Mouse (Mus musculus) lung, adult 2 months (tissue): ENCODE results near the gene Tiam1. TPM values are rescaled to one million over a fixed set of nuclear protein-coding genes. Genes with fewer than 3 reads are reported as not detected.

Source experiments
- DNase-seq: peaks from one replicate; pipeline ENCODE4 v3.0.0; 2022
- H3K4me1 ChIP-seq: fragments of 200-500 bp; 2 replicates; pipeline ENCODE4 v1.6.1; 2011; ENCODE audit warnings: low read length; ENCODE audit not compliant: control insufficient read depth, insufficient read depth
- H3K4me3 ChIP-seq: fragments of 200-500 bp; replicated peaks from 2 replicates; pipeline ENCODE3; 2011; ENCODE audit warnings: low read depth, mild to moderate bottlenecking, control low read depth, low read length; ENCODE audit errors: extremely low read depth
- CTCF ChIP-seq: fragments of 200-500 bp; IDR thresholded peaks from 2 replicates; pipeline ENCODE4 v1.5.1; 2011; ENCODE audit warnings: mild to moderate bottlenecking, low read length, control low read depth; ENCODE audit not compliant: insufficient read depth
- POLR2A ChIP-seq: fragments of 200-500 bp; IDR thresholded peaks from 2 replicates; pipeline ENCODE4 v1.6.1; 2011; ENCODE audit warnings: low read depth, mild to moderate bottlenecking, control low read depth, low read length, borderline replicate concordance; ENCODE audit errors: extremely low read depth
- WGBS: fragments of 180-500 bp; shearing (Covaris S2); methylation state at CpG from one replicate; pipeline ENCODE4 v1.1.7; 2018; 5-methylcytosine and 5-hydroxymethylcytosine counted together
- polyA plus RNA-seq: library from polyadenylated mRNA; depleted of rRNA; stranded (reverse); fragments of >200 nt; gene quantifications from 2 replicates; pipeline ENCODE4 v1.2.3, GENCODE M21; 2012

Tiam1 gene
- polyA plus RNA-seq, 1 experiment: 14.6 TPM

DNA sequence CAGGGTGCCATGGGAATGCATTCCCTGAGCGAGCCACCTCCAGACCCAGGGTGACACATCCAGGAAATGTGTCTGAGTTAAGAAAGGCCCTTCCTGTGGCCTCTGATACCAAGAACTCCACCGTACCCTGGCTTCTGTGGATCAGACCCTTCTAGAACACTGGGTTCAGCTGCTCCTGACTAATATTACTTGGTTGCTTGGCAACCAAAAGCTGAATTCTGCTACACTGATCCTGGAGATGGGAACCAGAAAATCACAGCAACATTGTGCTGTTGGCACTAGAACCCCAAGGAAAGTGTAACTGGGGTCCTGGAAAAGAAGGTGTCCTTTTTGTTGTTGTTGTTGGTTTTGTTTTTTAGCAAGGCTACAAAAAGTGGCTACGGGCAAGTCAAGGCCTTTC is 285.9 kb downstream of the Tiam1 start:
- no peak for TF ChIP-seq CTCF
- TF ChIP-seq POLR2A: no peak
- 58% methylated on average over 3 of the region's 3 CpGs for WGBS
- H3K4me3 ChIP-seq: no peak overlapping the region
- DNase-seq: no peak
- no peaks in the 10 kb centered on the region for H3K4me1 ChIP-seq

DNA sequence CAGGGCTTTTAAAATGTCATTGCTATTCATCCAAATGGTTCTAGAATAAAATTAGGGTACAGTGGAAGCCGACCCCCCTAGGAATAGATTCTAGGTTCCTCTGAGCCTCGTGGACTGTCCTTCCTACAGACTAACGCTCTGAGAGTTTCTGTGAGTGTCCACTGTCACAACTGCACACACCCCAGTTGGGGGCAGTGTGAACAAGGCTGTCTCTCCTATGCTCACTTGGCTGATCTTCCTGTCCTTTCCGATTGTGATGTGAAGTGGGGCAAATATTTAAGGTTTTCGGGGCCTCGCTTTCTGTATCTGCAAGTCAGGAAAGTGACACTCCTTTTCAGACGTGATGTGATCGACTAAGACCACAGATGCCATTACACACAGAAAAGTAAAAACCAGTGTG is 288.8 kb downstream of the Tiam1 start:
- 78% methylated on average over 8 of the region's 8 CpGs for WGBS
- H3K4me3 ChIP-seq: no peak overlapping the region

GRCm38 (mm10) chr16:89851333-89851732 is 292.2 kb downstream of the Tiam1 start:
- no peak overlapping the region for H3K4me3 ChIP-seq
- DNase-seq: no peak
- 52% methylated on average over 9 of the region's 9 CpGs for WGBS
- no peaks in the 10 kb centered on the region for H3K4me1 ChIP-seq
- TF ChIP-seq POLR2A (no peak), CTCF (no peak)

More for the DNA sequence above, 288.8 kb downstream of the Tiam1 start:
- DNase-seq: no peak
- H3K4me1 ChIP-seq: no peaks in the 10 kb centered on the region
- TF ChIP-seq POLR2A: no peak
- TF ChIP-seq CTCF: peak; percentile 23; the same call in 1 of the 2 replicates

GRCm38 (mm10) chr16:89848651-89849597 is 294.6 kb downstream of the Tiam1 start:
- Histone ChIP-seq H3K4me3 (no peak overlapping the region), H3K4me1 (no peaks in the 10 kb centered on the region)
- WGBS: 81% methylated on average over 19 of the region's 19 CpGs
- no peak for DNase-seq
- TF ChIP-seq CTCF (no peak), POLR2A (no peak)

DNA sequence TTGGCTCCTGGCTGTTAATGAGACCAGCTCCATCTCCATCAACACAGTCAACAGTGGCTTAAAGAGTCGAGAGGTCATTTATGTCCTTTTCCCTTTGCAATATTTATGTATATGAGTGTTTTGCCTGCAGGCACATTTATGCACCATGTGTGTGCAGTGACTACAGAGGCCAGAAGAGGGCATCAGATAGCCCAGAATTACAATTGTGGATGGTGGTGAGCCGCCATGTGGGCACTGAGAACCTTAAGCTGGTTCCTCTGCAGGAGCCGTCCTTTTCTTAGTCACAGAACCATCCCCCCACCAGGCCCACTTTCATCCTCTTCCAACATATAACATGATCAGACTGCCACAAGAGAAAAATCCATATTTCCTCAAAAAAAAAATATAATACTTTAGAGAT is 295.4 kb downstream of the Tiam1 start:
- 92% methylated on average over 3 of the region's 3 CpGs for WGBS
- DNase-seq: no peak
- Histone ChIP-seq H3K4me1 (no peaks in the 10 kb centered on the region), H3K4me3 (no peak overlapping the region)
- TF ChIP-seq CTCF (no peak), POLR2A (no peak)

DNA sequence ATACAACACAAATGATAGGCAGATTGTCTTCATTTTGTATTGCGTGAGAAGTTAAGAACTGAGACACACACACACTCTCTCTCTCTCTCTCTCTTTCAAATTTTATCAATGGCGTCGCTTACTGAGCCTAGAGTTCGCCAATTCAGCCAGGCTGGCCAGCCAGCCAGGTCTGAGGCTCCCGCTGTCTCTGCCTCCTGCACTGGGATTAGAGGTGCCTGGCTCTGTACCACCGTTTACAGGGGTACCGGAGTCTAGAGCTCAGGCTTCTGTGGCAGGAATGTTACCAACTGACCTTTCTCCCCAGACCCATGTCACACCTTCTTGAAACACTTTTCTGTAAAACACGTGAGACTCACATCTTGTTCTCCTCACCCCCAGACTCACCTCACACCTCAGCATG is 298.1 kb downstream of the Tiam1 start:
- WGBS: 88% methylated on average over 8 of the region's 8 CpGs
- Histone ChIP-seq H3K4me3 (no peak overlapping the region), H3K4me1 (no peaks in the 10 kb centered on the region)
- DNase-seq: no peak
- TF ChIP-seq CTCF (no peak), POLR2A (no peak)

- TF ChIP-seq POLR2A (no peak), CTCF (peak; percentile 62)
- no peaks in the 10 kb centered on the region for H3K4me1 ChIP-seq
- DNase-seq: peak; percentile 25
- WGBS: 44% methylated on average over 5 of the region's 5 CpGs
- no peak overlapping the region for H3K4me3 ChIP-seq
These were observed 299.0 kb downstream of the Tiam1 start for GRCm38 (mm10) chr16:89844580-89844979.

GRCm38 (mm10) chr16:89841894-89842293 is 301.7 kb downstream of the Tiam1 start:
- Histone ChIP-seq H3K4me3 (no peak overlapping the region), H3K4me1 (no peaks in the 10 kb centered on the region)
- WGBS: 73% methylated on average over 6 of the region's 6 CpGs
- TF ChIP-seq POLR2A (no peak), CTCF (no peak)
- no peak for DNase-seq

GRCm38 (mm10) chr16:89840361-89840760 is 303.2 kb downstream of the Tiam1 start:
- Histone ChIP-seq H3K4me1 (no peaks in the 10 kb centered on the region), H3K4me3 (no peak overlapping the region)
- WGBS: 79% methylated on average over 6 of the region's 6 CpGs
- DNase-seq: no peak
- TF ChIP-seq CTCF (no peak), POLR2A (no peak)

DNA sequence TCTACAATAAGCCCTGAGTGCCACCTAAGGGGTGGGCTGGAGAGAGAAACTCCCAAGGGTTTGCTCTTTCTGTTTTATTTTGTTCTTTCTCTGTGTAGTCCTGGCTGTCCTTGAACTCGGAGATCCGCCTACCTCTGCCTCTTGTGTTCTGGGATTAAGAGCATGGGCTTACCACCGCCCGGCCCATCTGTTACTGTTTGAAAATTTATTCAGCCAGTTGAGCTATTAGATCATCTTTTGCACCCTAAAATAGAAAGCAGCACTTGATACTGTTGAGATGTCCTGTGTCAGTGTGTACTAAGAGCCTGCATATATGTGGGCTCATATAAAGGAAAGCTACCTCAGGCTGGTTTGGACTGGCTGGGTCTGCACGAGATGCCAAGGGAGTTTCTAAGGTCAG is 303.7 kb downstream of the Tiam1 start:
- Histone ChIP-seq H3K4me1 (no peaks in the 10 kb centered on the region; the same call in 1 of the 2 replicates), H3K4me3 (no peak overlapping the region)
- TF ChIP-seq CTCF (no peak), POLR2A (no peak)
- no peak for DNase-seq
- 71% methylated on average over 5 of the region's 5 CpGs for WGBS
